Mouse (Mus musculus) lung, postnatal 36 days (tissue): ENCODE measurements around the gene 2310061I04Rik.
"Not testable (repeated sequence)": the region's sequence is repeated elsewhere in the genome, so short reads cannot be mapped to it uniquely, and the experiment has no call there.

Experiments
- DNase-seq: peaks from one replicate; pipeline ENCODE4 v3.0.0; 2022; ENCODE audit warnings: mixed read lengths

The 2310061I04Rik gene

GRCm38 (mm10) chr17:35896781-35897643 is at the start of gene 2310061I04Rik:
2310061I04Rik (minus strand) TSS chr17:35897431.
- DNase-seq: peak; percentile 92

GRCm38 (mm10) chr17:35939941-35940340 is 42.7 kb upstream of the 2310061I04Rik start:
- no peak for DNase-seq

- DNase-seq: no peak
Observed at GRCm38 (mm10) chr17:35939108-35939507, 41.9 kb upstream of the 2310061I04Rik start.

- DNase-seq: peak; percentile 62
Observed at GRCm38 (mm10) chr17:35937700-35938348, 40.6 kb upstream of the 2310061I04Rik start.

- DNase-seq: not testable (repeated sequence)
Observed at GRCm38 (mm10) chr17:35935763-35936162, 38.5 kb upstream of the 2310061I04Rik start.

- no peak for DNase-seq
Observed at GRCm38 (mm10) chr17:35932608-35933007, 35.4 kb upstream of the 2310061I04Rik start.

- DNase-seq: no peak
Observed at GRCm38 (mm10) chr17:35930627-35931026, 33.4 kb upstream of the 2310061I04Rik start.

- DNase-seq: no peak
Observed at GRCm38 (mm10) chr17:35929534-35929933, 32.3 kb upstream of the 2310061I04Rik start.

GRCm38 (mm10) chr17:35927471-35927870 is 30.2 kb upstream of the 2310061I04Rik start:
- DNase-seq: no peak

GRCm38 (mm10) chr17:35923281-35923680 is 26.1 kb upstream of the 2310061I04Rik start:
- DNase-seq: no peak

- peak; percentile 46 for DNase-seq
Observed at GRCm38 (mm10) chr17:35922566-35922965, 25.3 kb upstream of the 2310061I04Rik start.

- DNase-seq: no peak
Observed at GRCm38 (mm10) chr17:35921710-35922109, 24.5 kb upstream of the 2310061I04Rik start.

- peak; percentile 77 for DNase-seq
Observed at GRCm38 (mm10) chr17:35920862-35921562, 23.8 kb upstream of the 2310061I04Rik start.

GRCm38 (mm10) chr17:35920384-35920783 is 23.2 kb upstream of the 2310061I04Rik start:
- peak; percentile 28 for DNase-seq

GRCm38 (mm10) chr17:35919864-35920301 is 22.7 kb upstream of the 2310061I04Rik start:
- no peak for DNase-seq

- peak; percentile 99 for DNase-seq
Observed at GRCm38 (mm10) chr17:35919060-35919715, 22.0 kb upstream of the 2310061I04Rik start.

GRCm38 (mm10) chr17:35918276-35919059 is 21.2 kb upstream of the 2310061I04Rik start:
- DNase-seq: peak; percentile 65

- peak; percentile 60 for DNase-seq
Observed at GRCm38 (mm10) chr17:35917463-35918251, 20.4 kb upstream of the 2310061I04Rik start.

- DNase-seq: no peak
Observed at GRCm38 (mm10) chr17:35917143-35917462, 19.9 kb upstream of the 2310061I04Rik start.

- peak; percentile 99 for DNase-seq
Observed at GRCm38 (mm10) chr17:35916297-35917142, 19.3 kb upstream of the 2310061I04Rik start, which contains the start of the genes Mrps18b and Ppp1r10. Mrps18b (minus strand) TSS chr17:35916389. Ppp1r10 (plus strand) TSS chr17:35916434.
